Mouse (Mus musculus) bone marrow, adult 2 months (tissue): ENCODE results near the gene Tuba1c.

Experiments used
- CTCF ChIP-seq: fragments of 200-500 bp; IDR thresholded peaks from 2 replicates; pipeline ENCODE4 v1.5.1; 2011; ENCODE audit warnings: low read length, control low read depth; ENCODE audit not compliant: control insufficient read depth, insufficient read depth
- POLR2A ChIP-seq: fragments of 200-500 bp; IDR thresholded peaks from 2 replicates; pipeline ENCODE4 v1.6.1; 2011; ENCODE audit warnings: low read depth, mild to moderate bottlenecking, control low read depth, low read length, borderline replicate concordance; ENCODE audit not compliant: control insufficient read depth

- TF ChIP-seq CTCF, result no peak
- TF ChIP-seq POLR2A, result no peak
These were observed 10.3 kb upstream of the Tuba1c start for GRCm38 (mm10) chr15:99019436-99019835.
